Mouse (Mus musculus): ENCODE data around the gene Letmd1.

GRCm38 (mm10) chr15:100510072-100510471, 41.2 kb downstream of the Letmd1 start:
- no peak for TF ChIP-seq POLR2A (IDR thresholded peaks at IDR 0.05; ENCODE audit: extremely low read depth, insufficient read depth, low read length)
- TF ChIP-seq CTCF (IDR thresholded peaks at IDR 0.05; ENCODE audit: low read depth, low read length) = no peak

Data from liver, adult 2 months (tissue).